Mouse (Mus musculus): ENCODE measurements around the gene Rtn4r. TPM values are rescaled to one million over a fixed set of nuclear protein-coding genes. Genes with fewer than 3 reads are reported as not detected.
A peak's percentile ranks its signal among the peaks of the same experiment; 100 is the strongest.

Gene Rtn4r
- total RNA-seq, 2 experiments from 2014 or later: 0.20 TPM; not detected in 1

GRCm38 (mm10) chr16:18124626-18125025 lies 2.8 kb upstream of the Rtn4r start:
- no peak for DNase-seq

- DNase-seq: no peak
These were observed 2.3 kb upstream of the Rtn4r start for GRCm38 (mm10) chr16:18125131-18125530.

- DNase-seq: no peak
These were observed 1.2 kb upstream of the Rtn4r start for GRCm38 (mm10) chr16:18126211-18126610.

- DNase-seq: peak in 1 of 2 experiments; percentile 21
These were observed 575 bp downstream of the Rtn4r start for GRCm38 (mm10) chr16:18127871-18128563.

GRCm38 (mm10) chr16:18128564-18128935 lies 1.1 kb downstream of the Rtn4r start:
- DNase-seq: no peak

GRCm38 (mm10) chr16:18129413-18129812 lies 2.0 kb downstream of the Rtn4r start:
- DNase-seq: no peak

GRCm38 (mm10) chr16:18130288-18130687 lies 2.8 kb downstream of the Rtn4r start:
- no peak for DNase-seq

GRCm38 (mm10) chr16:18130705-18131104 lies 3.3 kb downstream of the Rtn4r start:
- no peak for DNase-seq

GRCm38 (mm10) chr16:18131245-18131939 lies 4.0 kb downstream of the Rtn4r start:
- DNase-seq: no peak

GRCm38 (mm10) chr16:18132026-18132425 lies 4.6 kb downstream of the Rtn4r start:
- no peak for DNase-seq

GRCm38 (mm10) chr16:18132575-18132974 lies 5.1 kb downstream of the Rtn4r start:
- DNase-seq: no peak

- no peak for DNase-seq
These were observed 5.9 kb downstream of the Rtn4r start for GRCm38 (mm10) chr16:18133133-18133920.

GRCm38 (mm10) chr16:18135196-18135595 lies 7.8 kb downstream of the Rtn4r start:
- DNase-seq: peak; percentile 78 to 86

- no peak for DNase-seq
These were observed 8.6 kb downstream of the Rtn4r start for GRCm38 (mm10) chr16:18136015-18136414.

- peak; percentile 60 to 66 for DNase-seq
These were observed 16.8 kb downstream of the Rtn4r start for GRCm38 (mm10) chr16:18144201-18144600.

GRCm38 (mm10) chr16:18145341-18145867 lies 18.0 kb downstream of the Rtn4r start:
- DNase-seq: no peak

- no peak for DNase-seq
These were observed 20.9 kb downstream of the Rtn4r start for GRCm38 (mm10) chr16:18148208-18148876.

- no peak for DNase-seq
These were observed 21.8 kb downstream of the Rtn4r start for GRCm38 (mm10) chr16:18149205-18149604.

GRCm38 (mm10) chr16:18152189-18152588 lies 24.7 kb downstream of the Rtn4r start:
- no peak for DNase-seq

GRCm38 (mm10) chr16:18152769-18153445 lies 25.5 kb downstream of the Rtn4r start:
- DNase-seq: no peak

GRCm38 (mm10) chr16:18154521-18155171 lies 27.2 kb downstream of the Rtn4r start:
- peak; percentile 86 to 88 for DNase-seq

Measured in adrenal gland, postnatal 36 days (tissue).